Mouse (Mus musculus) kidney, adult 18-20 months (tissue): ENCODE measurements around the gene Hamp.
"Not testable (repeated sequence)": the region's sequence is repeated elsewhere in the genome, so short reads cannot be mapped to it uniquely, and the experiment has no call there.

ENCODE experiments used
- DNase-seq: peaks from one replicate; pipeline ENCODE4 v3.0.0; 2021

Hamp gene

DNA sequence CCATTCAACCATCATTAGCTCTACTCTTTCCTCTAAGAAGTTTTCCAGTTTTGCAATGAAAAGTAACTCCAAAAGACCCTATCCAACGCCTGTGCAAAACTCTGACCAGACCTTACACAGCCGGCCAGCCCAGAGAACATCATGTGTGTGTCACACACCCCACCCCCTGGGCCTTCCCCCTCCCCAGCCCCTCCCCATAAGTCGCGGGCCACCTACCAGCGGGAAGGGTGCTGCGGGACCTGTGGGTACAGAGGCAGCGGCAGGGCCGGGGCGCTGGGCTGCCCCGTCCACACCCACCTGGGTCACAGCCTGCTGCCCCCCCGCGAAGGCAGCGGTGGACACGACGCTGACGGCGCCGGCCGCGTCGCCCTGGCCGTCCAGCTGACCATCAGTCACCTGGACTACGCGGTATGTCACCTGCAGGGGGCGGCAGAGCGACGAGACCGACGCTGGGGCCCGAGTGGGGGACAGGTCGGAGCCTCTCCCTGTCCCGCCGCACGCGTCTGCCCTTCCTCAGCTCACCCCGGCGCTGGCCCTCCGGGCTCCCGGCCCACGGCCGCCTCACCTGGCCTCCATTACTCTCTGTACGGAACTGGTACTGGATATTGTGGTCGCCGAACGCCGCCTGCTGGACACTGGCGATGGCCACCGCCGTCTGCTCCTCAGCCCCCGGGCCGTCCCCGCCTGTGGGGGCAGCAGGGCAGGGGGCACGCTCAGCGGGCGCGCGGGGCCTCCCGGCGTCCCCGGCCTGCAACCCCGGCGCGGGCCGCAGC lies 11.9 kb upstream of the Hamp start:
- peak; percentile 94 for DNase-seq

DNA sequence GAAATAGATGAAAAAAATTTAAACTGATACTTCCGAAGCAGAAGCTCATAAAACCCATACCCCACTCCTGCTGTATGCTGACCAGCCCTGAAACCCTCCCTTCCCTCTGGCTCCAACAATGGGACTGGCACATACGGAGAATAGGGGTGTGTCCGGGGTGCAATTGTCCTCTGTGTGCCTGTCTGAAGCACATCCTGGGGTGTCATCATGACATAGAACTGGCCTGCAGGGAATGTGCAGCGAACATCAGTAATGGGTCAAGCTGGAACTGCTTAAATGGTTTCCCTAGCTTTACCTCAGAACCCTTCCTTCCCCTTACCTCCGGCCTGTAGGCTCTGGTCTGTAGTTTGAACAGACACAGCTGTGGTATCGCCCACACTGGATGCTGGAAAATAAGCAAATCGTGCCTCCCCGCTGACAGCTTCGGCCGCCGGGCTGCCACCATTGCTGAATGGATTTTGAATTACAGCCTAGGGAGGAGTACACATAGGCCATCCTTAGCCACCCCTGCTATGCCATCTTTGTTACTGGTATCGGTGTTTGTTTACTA lies 11.2 kb upstream of the Hamp start:
- no peak for DNase-seq

DNA sequence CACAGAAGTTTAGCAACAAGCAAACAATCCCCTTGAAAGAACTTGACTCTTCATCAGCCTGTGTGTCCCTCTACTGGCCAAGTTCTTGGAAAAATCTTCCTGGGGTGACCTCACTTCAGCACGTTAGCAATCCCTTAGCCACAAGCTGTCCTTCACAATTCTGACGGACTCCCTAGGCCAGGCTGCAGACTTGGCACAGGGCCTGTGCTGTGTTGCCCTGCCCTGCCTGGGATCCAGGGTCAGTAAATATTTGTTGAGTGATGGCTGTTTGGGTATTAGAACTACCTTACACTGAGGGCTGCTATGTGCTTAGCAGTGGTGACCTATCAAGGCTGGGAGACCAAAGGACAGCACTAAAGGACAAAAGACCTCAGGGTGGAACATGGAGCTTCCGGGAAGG lies 10.2 kb upstream of the Hamp start:
- no peak for DNase-seq

DNA sequence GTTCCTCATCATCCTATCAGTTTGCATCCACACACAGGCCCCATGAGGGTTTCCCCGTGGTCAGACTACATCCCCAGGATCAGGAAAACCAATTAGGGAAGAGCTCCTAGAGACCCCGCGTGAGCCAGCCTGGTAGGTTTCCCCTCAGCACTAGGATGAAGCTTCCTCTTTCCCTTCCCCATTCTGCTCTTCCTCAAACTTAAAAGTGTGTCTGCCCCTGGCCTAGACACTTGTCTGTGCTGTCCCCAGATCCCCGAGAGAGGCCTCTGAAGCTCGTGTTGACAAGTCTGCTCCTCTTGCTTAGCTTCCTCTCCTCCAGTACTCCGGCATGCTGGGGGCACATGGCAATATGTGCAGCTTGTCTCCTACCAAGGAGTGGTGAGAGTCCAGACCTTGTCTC lies 9.6 kb upstream of the Hamp start:
- DNase-seq: no peak

DNA sequence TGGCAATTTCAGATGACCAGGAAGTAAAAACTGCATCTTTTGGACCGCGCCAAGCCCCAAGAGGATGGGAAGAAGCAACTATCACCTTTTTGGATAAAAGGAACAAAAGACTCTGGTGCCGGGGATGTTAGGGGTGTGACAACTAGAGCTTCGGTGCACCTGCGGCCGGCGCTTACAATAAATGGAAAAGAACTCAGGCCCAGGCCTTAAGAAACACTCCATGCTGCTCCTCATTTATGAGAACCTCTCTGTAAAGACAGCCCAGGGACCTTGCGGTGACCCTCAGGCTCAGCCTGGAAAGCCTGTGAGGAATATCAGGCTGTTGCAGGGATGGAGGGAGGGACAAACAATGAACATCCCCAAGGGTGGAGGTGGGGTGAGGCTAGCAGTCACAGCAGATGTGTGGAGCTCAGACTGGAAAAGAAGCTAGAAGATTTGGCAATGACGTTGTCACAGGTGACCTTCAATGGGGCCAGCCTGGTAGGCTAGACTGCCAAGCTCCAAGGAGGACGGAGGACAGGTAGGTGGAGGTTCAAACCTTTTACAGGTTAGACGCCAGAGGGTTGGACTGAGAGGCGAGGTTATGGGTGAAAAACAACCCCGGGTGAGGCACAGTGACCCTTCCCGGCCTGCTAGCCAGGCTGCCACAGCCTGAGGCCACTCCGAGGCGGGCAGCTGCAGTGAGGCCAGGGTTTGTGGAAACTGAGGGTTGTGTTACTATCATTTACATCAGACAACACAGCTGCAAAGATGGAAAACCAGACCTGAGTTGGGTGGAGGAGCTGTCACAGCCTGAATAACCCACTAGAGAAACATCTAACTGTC lies 8.8 kb upstream of the Hamp start:
- DNase-seq: no peak

DNA sequence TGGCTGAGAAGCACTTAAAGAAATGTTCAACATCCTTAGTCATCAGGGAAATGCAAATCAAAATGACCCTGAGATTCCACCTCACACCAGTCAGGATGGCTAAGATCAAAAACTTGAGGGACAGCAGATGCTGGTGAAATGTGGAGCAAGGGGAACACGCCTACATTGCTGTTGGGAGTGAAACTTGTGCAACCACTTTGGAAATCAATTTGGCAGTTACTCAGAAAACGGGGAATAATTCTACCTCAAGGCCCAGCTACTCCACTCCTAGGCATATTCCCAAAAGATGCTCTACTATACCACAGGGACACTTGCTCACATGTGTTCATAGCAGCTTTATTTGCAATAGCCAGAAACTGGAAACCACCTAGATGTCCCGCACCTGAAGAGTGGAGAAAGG lies 6.1 kb upstream of the Hamp start:
- DNase-seq: not testable (repeated sequence)

DNA sequence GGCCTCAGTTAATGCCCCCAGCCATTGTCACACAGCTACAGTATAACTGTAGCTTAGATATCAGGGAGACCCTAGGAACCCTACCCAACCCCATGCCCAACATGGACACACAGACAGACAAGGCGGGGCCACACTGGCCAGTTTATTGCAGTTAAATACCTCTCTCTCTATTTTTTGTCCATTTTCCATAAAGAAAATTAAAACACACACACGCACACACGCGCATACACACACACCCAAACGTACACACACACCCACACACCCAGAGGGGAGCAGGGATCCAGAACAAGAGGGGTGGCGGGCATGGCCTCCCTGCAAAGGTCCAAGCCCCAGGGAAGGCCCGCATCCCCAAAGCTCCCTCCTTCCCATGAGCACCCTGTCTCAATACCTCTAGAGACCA lies 2.0 kb upstream of the Hamp start:
- no peak for DNase-seq

DNA sequence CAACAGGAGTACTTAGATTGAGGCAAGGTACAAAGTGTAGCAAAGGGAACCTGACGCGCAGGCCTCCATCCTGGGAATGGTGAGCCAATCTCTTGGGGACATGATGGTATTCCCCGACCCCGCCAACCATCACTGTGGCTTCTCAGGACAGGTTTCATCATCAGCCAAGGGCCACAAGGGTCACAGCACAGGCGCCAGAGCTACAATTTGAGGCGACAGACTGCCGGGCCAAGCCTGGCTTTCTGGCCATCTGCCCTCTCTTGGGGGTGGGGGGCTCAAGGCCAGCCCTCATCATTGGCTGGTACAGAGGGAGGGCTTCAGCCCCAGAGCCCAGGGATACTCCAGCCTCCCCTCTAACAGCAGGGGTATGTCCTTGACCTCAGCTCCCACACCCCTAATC lies 1.6 kb upstream of the Hamp start:
- DNase-seq: not testable (repeated sequence)

DNA sequence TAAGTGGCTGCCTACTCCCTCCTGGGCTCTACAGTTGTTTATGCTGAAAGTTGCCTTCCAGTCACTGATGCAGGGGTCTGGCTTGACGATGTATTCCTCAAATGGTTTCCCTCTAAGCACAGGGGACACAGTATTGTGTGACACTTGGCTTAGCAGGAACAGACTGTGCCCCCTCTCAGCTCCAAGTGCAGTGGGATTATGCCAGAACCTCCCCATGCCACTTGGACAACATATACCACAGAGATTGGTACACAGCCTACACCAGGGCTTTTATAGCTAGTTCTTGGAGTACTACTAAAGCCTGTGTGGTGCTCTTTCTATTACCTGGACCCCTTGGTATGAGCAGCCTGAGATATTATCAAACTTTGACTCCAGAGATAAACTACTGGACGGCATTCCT lies 874 bp upstream of the Hamp start:
- not testable (repeated sequence) for DNase-seq

DNA sequence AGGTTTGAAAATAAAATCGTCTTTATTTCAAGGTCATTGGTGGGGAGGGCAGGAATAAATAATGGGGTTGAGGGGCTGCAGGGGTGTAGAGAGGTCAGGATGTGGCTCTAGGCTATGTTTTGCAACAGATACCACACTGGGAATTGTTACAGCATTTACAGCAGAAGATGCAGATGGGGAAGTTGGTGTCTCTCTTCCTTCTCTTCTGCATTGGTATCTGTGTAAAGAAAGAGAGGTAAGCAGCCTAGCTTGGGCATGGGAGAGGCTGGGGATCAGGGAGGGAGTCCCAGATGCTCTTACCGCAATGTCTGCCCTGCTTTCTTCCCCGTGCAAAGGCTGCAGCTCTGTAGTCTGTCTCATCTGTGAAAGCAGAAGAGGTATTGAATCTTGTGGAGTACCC lies 1.5 kb downstream of the Hamp start:
- DNase-seq: not testable (repeated sequence)

DNA sequence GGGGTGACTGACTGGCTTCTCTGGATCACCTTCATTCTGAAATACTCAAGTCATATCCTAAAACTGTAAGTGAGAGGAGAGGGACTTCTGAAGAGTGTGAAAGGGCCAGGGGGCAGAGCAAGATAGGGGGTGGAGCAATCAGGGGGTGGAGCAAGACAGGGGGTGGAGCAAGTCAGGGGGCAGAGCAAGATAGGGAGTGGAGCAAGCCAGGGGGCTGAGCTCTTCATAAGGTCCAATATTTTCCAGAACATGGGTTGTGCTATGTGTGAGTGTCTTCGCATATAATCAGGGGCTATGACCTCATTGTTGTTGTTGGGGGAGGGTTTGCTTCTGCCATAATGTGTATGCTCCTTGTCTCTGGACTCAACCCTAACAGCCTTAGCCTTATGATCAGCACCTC lies 3.8 kb downstream of the Hamp start:
- DNase-seq: not testable (repeated sequence)

DNA sequence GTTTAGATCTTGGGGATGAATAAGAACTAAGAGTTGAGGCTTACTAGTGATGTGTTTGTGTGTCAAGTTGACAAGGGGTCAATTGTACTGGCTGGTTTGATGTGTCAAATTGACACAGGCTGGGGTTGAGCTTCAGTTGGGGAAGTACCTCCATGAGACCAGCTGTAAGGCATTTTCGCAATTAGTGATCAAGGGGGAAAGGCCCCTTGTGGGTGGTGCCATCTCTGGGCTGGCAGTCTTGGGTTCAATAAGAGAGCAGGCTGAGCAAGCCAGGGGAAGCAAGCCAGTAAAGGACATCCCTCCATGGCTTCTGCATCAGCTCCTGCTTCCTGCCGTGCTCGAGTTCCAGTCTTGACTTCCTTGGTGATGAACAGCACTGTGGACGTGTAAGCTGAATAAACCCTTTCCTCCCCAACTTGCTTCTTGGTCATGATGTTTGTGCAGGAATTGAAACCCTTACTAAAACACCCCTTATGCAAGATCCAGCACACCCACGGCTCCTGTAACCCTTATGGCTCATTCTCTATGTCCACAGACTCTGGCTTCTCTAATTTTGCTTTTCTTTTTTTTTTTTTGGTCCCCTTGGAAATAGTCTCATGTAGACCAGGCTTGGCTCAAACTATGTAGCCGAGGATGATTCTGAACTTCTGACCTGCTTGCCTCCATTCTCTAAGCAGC lies 8.3 kb downstream of the Hamp start:
- not testable (repeated sequence) for DNase-seq

DNA sequence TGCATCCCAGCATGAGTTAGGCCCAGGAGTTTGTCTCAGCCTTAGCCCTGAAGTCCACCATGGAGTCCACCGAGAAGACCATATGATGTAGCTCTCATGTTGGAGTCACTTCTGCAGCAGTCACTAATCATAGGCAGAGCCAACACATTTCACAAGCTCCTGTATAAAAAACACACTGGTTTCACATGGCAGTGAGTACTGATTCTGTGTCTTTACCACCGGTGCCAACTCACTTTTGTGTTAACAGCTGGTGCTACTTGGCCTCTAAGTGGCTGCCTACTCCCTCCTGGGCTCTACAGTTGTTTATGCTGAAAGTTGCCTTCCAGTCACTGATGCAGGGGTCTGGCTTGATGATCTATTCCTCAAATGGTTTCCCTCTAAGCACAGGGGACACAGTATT lies 19.3 kb downstream of the Hamp start, which contains the start of gene Hamp2:
Gene Hamp2 (minus strand): TSS at position 101 of the 400 bp plus-strand sequence.
- DNase-seq: not testable (repeated sequence)

DNA sequence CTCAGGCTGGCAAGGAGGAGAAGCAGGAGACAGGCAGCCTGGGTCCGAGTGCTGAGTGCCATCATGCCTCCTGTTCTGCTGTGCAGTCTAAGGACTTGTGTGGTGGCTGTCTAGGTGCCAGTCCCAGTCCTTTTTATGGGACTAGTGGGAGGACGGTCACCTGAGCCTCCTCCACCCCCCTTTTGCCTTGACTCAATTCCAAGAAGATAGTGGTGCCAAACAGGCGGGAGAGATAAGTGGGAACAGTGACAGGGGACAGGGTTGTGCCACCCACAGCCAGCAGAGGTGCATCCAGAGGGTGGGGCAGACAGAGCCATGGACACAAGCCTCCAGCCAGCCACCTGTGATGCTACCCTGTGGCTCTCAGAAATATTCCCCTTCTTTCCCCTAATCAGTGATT lies 19.8 kb downstream of the Hamp start:
- DNase-seq: no peak

DNA sequence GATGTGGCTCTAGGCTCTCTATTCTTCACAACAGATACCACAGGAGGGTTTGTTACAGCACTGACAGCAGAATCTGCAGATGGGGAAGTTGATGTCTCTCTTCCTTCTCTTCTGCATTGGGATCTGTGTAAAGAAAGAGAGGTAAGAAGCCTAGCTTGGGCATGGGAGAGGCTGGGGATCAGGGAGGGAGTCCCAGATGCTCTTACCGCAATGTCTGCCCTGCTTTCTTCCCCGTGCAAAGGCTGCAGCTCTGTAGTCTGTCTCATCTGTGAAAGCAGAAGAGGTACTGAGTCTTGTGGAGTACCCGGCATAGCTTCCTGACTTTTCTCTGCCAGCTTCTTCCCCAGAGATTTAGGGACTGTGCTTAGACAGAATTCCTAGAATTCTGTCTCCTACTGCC lies 21.3 kb downstream of the Hamp start:
- not testable (repeated sequence) for DNase-seq

DNA sequence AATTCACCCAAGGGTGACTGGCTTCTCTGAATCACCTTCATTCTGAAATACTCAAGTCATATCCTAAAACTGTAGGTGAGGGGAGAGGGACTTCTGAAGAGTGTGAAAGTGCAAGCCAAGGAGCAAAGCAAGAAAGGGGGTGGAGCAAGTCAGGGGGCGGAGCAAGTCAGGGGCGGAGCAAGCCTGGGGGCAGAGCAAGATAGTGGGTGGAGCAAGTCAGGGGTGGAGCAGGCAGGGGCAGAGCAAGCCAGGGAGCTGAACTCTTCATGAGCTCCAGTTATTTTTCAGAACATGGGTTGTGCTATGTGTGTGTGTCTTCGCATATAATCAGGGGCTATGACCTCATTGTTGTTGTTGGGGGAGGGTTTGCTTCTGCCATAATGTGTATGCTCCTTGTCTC lies 23.6 kb downstream of the Hamp start:
- DNase-seq: no peak

DNA sequence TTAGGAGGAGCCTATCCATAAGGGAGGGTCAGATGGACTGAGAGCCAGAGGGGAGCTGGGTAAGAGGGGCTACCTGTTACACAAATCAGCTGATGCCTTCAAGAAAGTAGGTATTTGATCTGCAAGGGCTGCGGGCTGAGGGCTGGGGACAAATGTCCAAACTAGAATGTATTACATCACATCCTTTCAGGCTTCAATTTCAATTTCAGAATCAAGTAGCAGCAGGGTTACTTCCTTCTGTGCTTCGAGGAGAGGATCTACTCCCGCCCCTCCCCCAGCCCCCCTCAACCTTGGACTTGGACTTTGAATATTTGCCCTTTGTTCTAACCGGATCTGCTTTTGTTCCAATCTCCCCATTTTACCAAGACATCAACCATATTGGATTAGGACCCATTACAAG lies 26.6 kb downstream of the Hamp start:
- no peak for DNase-seq

DNA sequence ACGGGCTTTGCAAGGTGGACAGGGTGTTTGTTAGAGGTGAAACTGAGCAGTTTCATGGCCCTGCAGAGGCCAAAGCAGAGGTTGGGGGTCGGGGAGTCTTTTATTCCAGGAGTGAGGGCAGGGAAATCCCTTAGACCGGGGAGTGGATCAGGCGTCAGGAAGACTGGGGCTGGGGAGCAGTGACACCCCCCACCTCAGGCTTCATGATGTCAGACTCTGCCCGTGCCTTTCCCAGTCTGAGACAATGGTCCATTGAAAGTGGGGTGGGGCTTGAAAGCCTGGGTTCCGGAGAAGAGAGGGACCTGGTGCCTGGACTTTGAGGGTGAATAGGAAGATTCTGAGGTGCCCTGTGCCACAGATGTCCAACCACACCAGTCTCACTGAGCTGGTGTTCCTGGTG lies 27.1 kb downstream of the Hamp start:
- no peak for DNase-seq

DNA sequence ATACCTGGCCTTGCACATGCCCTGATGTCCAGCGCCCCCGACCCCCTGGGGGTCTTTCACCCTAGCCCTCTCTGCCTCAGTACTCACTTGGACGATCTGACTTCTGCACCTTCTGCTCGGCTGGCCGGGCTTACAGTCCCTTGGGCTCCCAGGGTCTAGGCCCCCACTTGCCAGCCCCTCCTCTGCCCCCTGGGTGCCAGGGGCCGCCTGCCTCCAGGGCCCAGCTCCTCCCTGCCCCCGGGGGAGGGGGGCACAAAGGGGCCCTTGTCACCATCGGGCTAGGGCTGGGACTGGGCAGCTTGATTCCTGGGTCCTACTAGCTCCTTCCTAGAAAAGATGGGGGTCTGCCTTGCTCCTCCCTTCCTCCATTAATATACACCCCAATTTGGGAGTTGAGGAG lies 29.1 kb downstream of the Hamp start, which contains the start of gene Mag:
Gene Mag (minus strand): TSS at position 142 of the 400 bp plus-strand sequence.
- DNase-seq: no peak

DNA sequence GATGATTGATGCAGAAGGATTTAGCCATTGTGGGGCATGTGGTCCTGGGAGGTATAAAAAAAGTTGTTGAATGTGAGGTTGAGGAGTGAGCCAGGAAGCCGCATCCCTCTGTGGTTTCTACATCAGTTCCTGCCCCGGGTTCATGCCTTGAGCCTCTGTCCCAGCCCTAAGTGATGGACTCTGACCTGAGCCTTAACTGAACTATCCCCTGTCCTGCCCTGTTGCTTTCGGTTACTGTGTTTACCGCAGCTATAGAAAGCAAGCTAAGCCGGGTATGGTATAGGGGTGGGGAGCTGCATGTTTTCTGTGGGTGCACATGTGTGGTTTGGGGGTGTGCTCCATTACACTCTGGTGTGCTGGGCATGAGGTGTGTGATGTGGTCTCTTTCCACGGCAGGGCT lies 34.1 kb downstream of the Hamp start:
- DNase-seq: no peak

DNA sequence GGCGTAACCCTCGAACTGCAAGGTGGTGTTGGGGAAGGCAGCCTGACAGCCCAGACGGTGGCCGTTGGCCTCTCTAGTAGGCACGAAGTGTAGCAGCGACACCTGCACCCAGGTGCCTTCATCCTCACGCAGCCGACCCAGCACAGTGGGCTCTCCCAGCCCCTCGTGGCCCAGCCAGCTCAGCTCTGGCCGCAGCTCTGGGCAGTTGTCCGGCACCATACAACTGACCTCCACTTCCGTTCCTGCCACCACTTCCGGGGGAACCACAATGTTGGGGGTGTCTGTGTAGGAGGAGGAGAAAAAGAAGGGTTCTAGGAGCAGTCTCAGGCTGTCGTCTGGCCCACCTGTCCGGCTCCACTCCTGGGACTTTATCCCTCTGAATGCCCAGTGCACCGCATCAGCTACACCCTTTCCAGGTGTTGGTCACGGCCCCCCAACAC lies 34.8 kb downstream of the Hamp start:
- DNase-seq: no peak

DNA sequence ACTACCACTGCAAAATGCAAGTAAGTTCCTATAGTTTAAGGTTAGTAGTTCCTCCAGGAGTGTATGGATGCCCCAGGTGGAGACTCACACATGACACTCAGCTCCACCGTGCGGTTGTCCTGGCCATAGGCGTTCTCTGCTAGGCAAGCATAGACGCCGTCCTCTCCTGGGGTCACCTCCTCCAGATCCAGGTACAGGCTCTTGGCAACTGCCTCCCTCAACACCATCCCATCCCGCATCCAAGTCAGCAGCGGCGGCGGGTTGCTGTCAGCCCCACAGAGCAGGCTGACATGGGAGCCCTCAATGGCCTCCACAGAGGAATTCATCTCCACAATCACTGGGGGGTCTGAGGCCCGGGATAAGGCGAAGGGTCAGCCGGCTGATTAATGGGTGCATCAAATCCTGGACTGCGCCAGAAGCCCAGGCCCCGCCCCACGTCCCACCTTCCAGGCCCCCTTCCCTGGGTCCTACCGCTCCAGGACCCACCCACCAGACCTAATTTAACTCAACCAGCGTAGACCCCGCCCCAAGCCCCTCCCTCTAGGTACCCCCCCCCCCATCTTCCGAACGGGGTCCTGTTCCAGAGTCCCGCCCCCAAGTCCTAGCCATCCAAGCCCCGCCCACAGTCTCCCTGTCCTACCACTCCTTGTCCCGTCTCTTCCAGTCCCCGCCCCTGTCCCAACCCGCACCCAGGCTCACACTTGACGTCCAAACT lies 35.4 kb downstream of the Hamp start:
- no peak for DNase-seq

DNA sequence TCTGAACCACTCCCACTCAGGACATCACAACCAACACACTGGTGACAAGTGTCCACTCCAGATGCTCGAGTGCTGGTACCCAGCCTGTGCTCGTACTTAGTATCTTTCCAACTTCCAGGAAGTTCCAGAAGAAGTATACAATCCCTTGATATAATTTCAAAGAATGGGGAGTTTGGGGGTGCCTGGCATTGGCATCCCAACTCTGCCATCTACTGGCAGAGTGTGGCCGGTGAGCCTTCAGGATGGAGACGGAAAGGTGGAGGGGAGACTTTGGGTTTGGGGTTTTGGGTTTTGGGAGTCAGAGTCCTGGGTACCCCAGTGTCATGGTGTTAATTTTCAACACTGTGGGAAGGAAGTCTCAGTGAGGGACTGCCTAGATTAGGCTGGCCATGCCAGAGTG lies 39.8 kb downstream of the Hamp start:
- peak; percentile 15 for DNase-seq
